Comparison of ENCODE assay signal across 10 mouse cellular contexts in genomic region chr11:120574278-120574600, GRCm38 (mm10). TPM values are rescaled to one million over a fixed set of nuclear protein-coding genes. Genes with fewer than 3 reads are reported as not detected.
DNase-seq lines count a peak whose midpoint lies in the region; ATAC-seq and TF ChIP-seq lines count a peak whose summit lies in the region.
"Had no signal": no experiment of that assay in that cellular context is flagged by ENCODE, and none has a peak within 500 bp of the region (broad histone marks: within the 10 kb centered on the region; RNA-seq: fewer than 3 reads in every experiment).

No protein-coding gene starts in this region.

- H3K9ac ChIP-seq in embryonic facial prominence, embryonic 12.5 days = peak overlapping the region; percentile 88; the same call in 1 of the 2 replicates
- peak overlapping the region; percentile 81; the same call in 1 of the 2 replicates for H3K9ac ChIP-seq in intestine, postnatal 0 days (ENCODE audit: low read depth, low read length)
- H3K9ac ChIP-seq in neural tube, embryonic 14.5 days (replicated peaks; ENCODE audit: low read depth, low read length) = no peak overlapping the region

- H3K36me3 ChIP-seq in embryonic facial prominence, embryonic 12.5 days = peaks cover 42% of the 10 kb centered on the region
- H3K36me3 ChIP-seq in intestine, postnatal 0 days (ENCODE audit: control insufficient read depth, insufficient read depth) = peaks cover 39% of the 10 kb centered on the region
- H3K36me3 ChIP-seq in neural tube, embryonic 14.5 days (ENCODE audit: control insufficient read depth, insufficient read depth, low read length) = peaks cover 30% of the 10 kb centered on the region

- no peak for TF ChIP-seq CTCF in layer of hippocampus, adult 2 months (conservative IDR thresholded peaks at IDR 0.05)
- no peak for TF ChIP-seq CTCF in intestine, postnatal 0 days (IDR thresholded peaks at IDR 0.05; ENCODE audit: low read depth)

- DNase-seq in layer of hippocampus, adult 2 months (ENCODE audit: low spot score in 2 of 2) = no peak
- no peak for DNase-seq in layer of hippocampus, adult 11-12 months (ENCODE audit: low spot score)
- DNase-seq in right cerebral cortex, postnatal 10 days (ENCODE audit: low spot score in 2 of 2) = no peak
- no peak for DNase-seq in embryo, embryonic 10.5 days (ENCODE audit: low spot score)
- DNase-seq in cerebellum, adult 11 months = no peak
- DNase-seq: adrenal gland, adult 2 months; gastrocnemius, postnatal 36 days had no signal

- H3K4me2 ChIP-seq in embryonic facial prominence, embryonic 12.5 days (replicated peaks) = peak overlapping the region; percentile 95
- peak overlapping the region; percentile 80 for H3K4me2 ChIP-seq in intestine, postnatal 0 days (replicated peaks; ENCODE audit: low read depth)
- H3K4me2 ChIP-seq in neural tube, embryonic 14.5 days (ENCODE audit: low read depth, low read length) = peak overlapping the region; percentile 90

- ATAC-seq in embryonic facial prominence, embryonic 12.5 days (ENCODE audit: insufficient number of reproducible peaks, insufficient read depth, low FRiP score, low TSS enrichment) = no peak
- no peak for ATAC-seq in intestine, postnatal 0 days
- ATAC-seq in neural tube, embryonic 14.5 days (ENCODE audit: low read depth) = no peak

- no peak overlapping the region; the same call in 1 of the 2 replicates for H3K27ac ChIP-seq in layer of hippocampus, adult 2 months
- H3K27ac ChIP-seq in embryonic facial prominence, embryonic 12.5 days = no peak overlapping the region
- H3K27ac ChIP-seq in intestine, postnatal 0 days (ENCODE audit: low read depth, low read length) = peak overlapping the region; percentile 97
- H3K27ac ChIP-seq in neural tube, embryonic 14.5 days (ENCODE audit: low read depth, low read length) = no peak overlapping the region

- peak overlapping the region; percentile 97 for H3K4me3 ChIP-seq in layer of hippocampus, adult 2 months
- H3K4me3 ChIP-seq in embryonic facial prominence, embryonic 12.5 days = peak overlapping the region; percentile 99
- H3K4me3 ChIP-seq in intestine, postnatal 0 days (ENCODE audit: low read depth, low read length) = peak overlapping the region; percentile 92
- peak overlapping the region; percentile 68 for H3K4me3 ChIP-seq in neural tube, embryonic 14.5 days (ENCODE audit: low read depth, low read length)

- no peaks in the 10 kb centered on the region for H3K9me3 ChIP-seq in embryonic facial prominence, embryonic 12.5 days
- no peaks in the 10 kb centered on the region for H3K9me3 ChIP-seq in intestine, postnatal 0 days (ENCODE audit: control insufficient read depth)
- no peaks in the 10 kb centered on the region for H3K9me3 ChIP-seq in neural tube, embryonic 14.5 days (ENCODE audit: control insufficient read depth, low read length)

- no peaks in the 10 kb centered on the region for H3K27me3 ChIP-seq in embryonic facial prominence, embryonic 12.5 days
- no peaks in the 10 kb centered on the region for H3K27me3 ChIP-seq in intestine, postnatal 0 days (replicated peaks; ENCODE audit: control insufficient read depth, insufficient read depth, low read length)
- no peaks in the 10 kb centered on the region for H3K27me3 ChIP-seq in neural tube, embryonic 14.5 days (ENCODE audit: control insufficient read depth, insufficient read depth, low read length)

- WGBS in embryonic facial prominence, embryonic 12.5 days = 54% methylated on average over 5 of the region's 5 CpGs
- WGBS in intestine, postnatal 0 days = 32% methylated on average over 5 of the region's 5 CpGs
- 47% methylated on average over 5 of the region's 5 CpGs for WGBS in neural tube, embryonic 14.5 days

- H3K4me1 ChIP-seq in embryonic facial prominence, embryonic 12.5 days = peaks cover 29% of the 10 kb centered on the region
- H3K4me1 ChIP-seq in intestine, postnatal 0 days (replicated peaks; ENCODE audit: control insufficient read depth, insufficient read depth, low read length) = peaks cover 11% of the 10 kb centered on the region; the same call in 1 of the 2 replicates
- H3K4me1 ChIP-seq in neural tube, embryonic 14.5 days (ENCODE audit: control insufficient read depth, insufficient read depth, low read length) = peaks cover 16% of the 10 kb centered on the region

RNA-seq across cellular contexts. Expression of gene P4hb, which starts 1.2 kb away (rescaled TPM):
- total RNA-seq in layer of hippocampus, adult 2 months (2021) = 100 to 1,000 TPM; 106 to 118 TPM
- 622 and 637 TPM in 2 replicates for polyA plus RNA-seq in embryonic facial prominence, embryonic 12.5 days (2016; fragmentation: Nextera tagmentation; extraction: Ambion mirVana)
- 2,516 and 2,539 TPM in 2 replicates for polyA plus RNA-seq in intestine, postnatal 0 days (2015; fragmentation: Nextera tagmentation; extraction: Ambion mirVana)
- polyA plus RNA-seq in neural tube, embryonic 14.5 days (2014; fragmentation: Nextera tagmentation; extraction: Ambion mirVana) = 248 and 330 TPM in 2 replicates

RNA-seq across cellular contexts. Expression of gene Arhgdia, which starts 7.2 kb away (rescaled TPM):
- total RNA-seq in layer of hippocampus, adult 2 months (2021) = 100 to 1,000 TPM; 270 to 277 TPM
- polyA plus RNA-seq in embryonic facial prominence, embryonic 12.5 days (2016; fragmentation: Nextera tagmentation; extraction: Ambion mirVana) = 561 and 568 TPM in 2 replicates
- 474 and 493 TPM in 2 replicates for polyA plus RNA-seq in intestine, postnatal 0 days (2015; fragmentation: Nextera tagmentation; extraction: Ambion mirVana)
- 419 and 479 TPM in 2 replicates for polyA plus RNA-seq in neural tube, embryonic 14.5 days (2014; fragmentation: Nextera tagmentation; extraction: Ambion mirVana)

RNA-seq across cellular contexts. Expression of gene Ppp1r27, which starts 23.3 kb away (rescaled TPM):
- total RNA-seq in layer of hippocampus, adult 2 months (2021) = not detected
- polyA plus RNA-seq in embryonic facial prominence, embryonic 12.5 days (2016; fragmentation: Nextera tagmentation; extraction: Ambion mirVana) = 0.36 TPM in 1 of 2 replicates, not detected in the other
- 1.4 and 1.6 TPM in 2 replicates for polyA plus RNA-seq in intestine, postnatal 0 days (2015; fragmentation: Nextera tagmentation; extraction: Ambion mirVana)
- polyA plus RNA-seq in neural tube, embryonic 14.5 days (2014; fragmentation: Nextera tagmentation; extraction: Ambion mirVana) = not detected in 2 replicates

RNA-seq across cellular contexts. Expression of gene Alyref, which starts 23.9 kb away (rescaled TPM):
- total RNA-seq in layer of hippocampus, adult 2 months (2021) = 10 to 100 TPM; 58.0 to 66.8 TPM
- 683 and 688 TPM in 2 replicates for polyA plus RNA-seq in embryonic facial prominence, embryonic 12.5 days (2016; fragmentation: Nextera tagmentation; extraction: Ambion mirVana)
- polyA plus RNA-seq in intestine, postnatal 0 days (2015; fragmentation: Nextera tagmentation; extraction: Ambion mirVana) = 209 and 226 TPM in 2 replicates
- 191 and 222 TPM in 2 replicates for polyA plus RNA-seq in neural tube, embryonic 14.5 days (2014; fragmentation: Nextera tagmentation; extraction: Ambion mirVana)

RNA-seq across cellular contexts. Expression of gene Anapc11, which starts 24.0 kb away (rescaled TPM):
- total RNA-seq in layer of hippocampus, adult 2 months (2021) = 10 to 100 TPM; 87.1 to 89.6 TPM
- 191 and 198 TPM in 2 replicates for polyA plus RNA-seq in embryonic facial prominence, embryonic 12.5 days (2016; fragmentation: Nextera tagmentation; extraction: Ambion mirVana)
- polyA plus RNA-seq in intestine, postnatal 0 days (2015; fragmentation: Nextera tagmentation; extraction: Ambion mirVana) = 107 and 108 TPM in 2 replicates
- 209 and 236 TPM in 2 replicates for polyA plus RNA-seq in neural tube, embryonic 14.5 days (2014; fragmentation: Nextera tagmentation; extraction: Ambion mirVana)
